15 mouse cellular contexts compared by ENCODE assay signal in the genomic region with DNA sequence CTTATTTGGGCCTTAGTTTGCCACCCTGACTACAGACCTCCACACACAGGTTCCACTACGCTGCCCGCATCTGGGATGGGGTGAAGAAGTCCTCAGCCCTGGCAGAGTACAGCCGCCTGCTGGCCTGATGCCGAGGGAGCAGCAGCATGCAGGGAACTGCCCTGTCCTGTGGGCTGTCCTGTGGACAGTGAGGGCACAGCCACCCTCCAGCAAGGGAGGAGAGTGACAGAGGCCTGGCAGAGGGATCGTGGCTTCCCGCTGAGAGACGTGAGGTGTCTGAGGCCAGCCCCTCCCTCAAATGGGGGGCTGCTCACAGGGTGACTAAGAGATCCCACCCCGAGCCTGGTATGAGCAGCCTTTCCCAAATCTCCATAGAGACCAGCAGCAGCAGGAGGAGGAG. TPM values are rescaled to one million over a fixed set of nuclear protein-coding genes. Genes with fewer than 3 reads are reported as not detected.
DNase-seq lines count a peak whose midpoint lies in the region; ATAC-seq and TF ChIP-seq lines count a peak whose summit lies in the region.
"Had no signal": no experiment of that assay in that cellular context is flagged by ENCODE, and none has a peak within 500 bp of the region (broad histone marks: within the 10 kb centered on the region; RNA-seq: fewer than 3 reads in every experiment).

No protein-coding gene starts in this region.

- H3K9me3 ChIP-seq in forebrain, postnatal 0 days (ENCODE audit: low read length): no peaks in the 10 kb centered on the region
- no peaks in the 10 kb centered on the region for H3K9me3 ChIP-seq in forebrain, embryonic 15.5 days
- H3K9me3 ChIP-seq in kidney, postnatal 0 days (replicated peaks; ENCODE audit: low read length): no peaks in the 10 kb centered on the region
- H3K9me3 ChIP-seq: heart, embryonic 10.5 days had no signal

- peaks cover 27% of the 10 kb centered on the region; the same call in 1 of the 2 replicates for H3K36me3 ChIP-seq in forebrain, postnatal 0 days (ENCODE audit: insufficient read depth)
- no peaks in the 10 kb centered on the region; the same call in none of the 2 replicates for H3K36me3 ChIP-seq in forebrain, embryonic 15.5 days
- peaks cover 20% of the 10 kb centered on the region; the same call in 1 of the 2 replicates for H3K36me3 ChIP-seq in kidney, postnatal 0 days (ENCODE audit: insufficient read depth, low read length)

- 76% methylated on average over 8 of the region's 8 CpGs for WGBS in forebrain, postnatal 0 days
- WGBS in forebrain, embryonic 15.5 days: 77% methylated on average over 8 of the region's 8 CpGs
- 75% methylated on average over 8 of the region's 8 CpGs for WGBS in kidney, postnatal 0 days

- 0 out of 2 replicates have a peak, but pooled peaks have one; percentile 12 for ATAC-seq in forebrain, postnatal 0 days
- ATAC-seq in forebrain, embryonic 15.5 days (replicated peaks): no peak
- no peak; the same call in 1 of the 2 replicates for ATAC-seq in kidney, postnatal 0 days (replicated peaks; ENCODE audit: low FRiP score, low read depth)

- H3K27me3 ChIP-seq in forebrain, postnatal 0 days (ENCODE audit: insufficient read depth, low read length): no peaks in the 10 kb centered on the region
- no peaks in the 10 kb centered on the region for H3K27me3 ChIP-seq in forebrain, embryonic 15.5 days
- H3K27me3 ChIP-seq in kidney, postnatal 0 days (ENCODE audit: insufficient read depth, low read length): no peaks in the 10 kb centered on the region

- H3K9ac ChIP-seq in forebrain, postnatal 0 days: no peak overlapping the region
- H3K9ac ChIP-seq in forebrain, embryonic 15.5 days (replicated peaks): no peak overlapping the region
- no peak overlapping the region for H3K9ac ChIP-seq in kidney, postnatal 0 days (ENCODE audit: low read depth, low read length)

- no peak overlapping the region for H3K4me2 ChIP-seq in forebrain, postnatal 0 days (ENCODE audit: low read depth)
- no peak overlapping the region for H3K4me2 ChIP-seq in forebrain, embryonic 15.5 days (replicated peaks)
- H3K4me2 ChIP-seq in kidney, postnatal 0 days (ENCODE audit: low read length): no peak overlapping the region

- no peaks in the 10 kb centered on the region for H3K4me1 ChIP-seq in forebrain, postnatal 0 days (ENCODE audit: insufficient read depth)
- H3K4me1 ChIP-seq in forebrain, embryonic 15.5 days: 0 out of 2 replicates have a peak, but pooled peaks cover 5% of the 10 kb centered on the region
- H3K4me1 ChIP-seq in kidney, postnatal 0 days (replicated peaks; ENCODE audit: insufficient read depth, low read length): no peaks in the 10 kb centered on the region

- H3K27ac ChIP-seq in forebrain, postnatal 0 days (ENCODE audit: low read depth, low read length): no peak overlapping the region
- no peak overlapping the region for H3K27ac ChIP-seq in forebrain, embryonic 15.5 days (replicated peaks)
- H3K27ac ChIP-seq in kidney, postnatal 0 days: no peak overlapping the region

- no peak for TF ChIP-seq CTCF in forebrain, postnatal 0 days (IDR thresholded peaks at IDR 0.05; ENCODE audit: low read depth)
- peak; percentile 2; the same call in 1 of the 2 replicates for TF ChIP-seq CTCF in kidney, postnatal 0 days (IDR thresholded peaks at IDR 0.05; ENCODE audit: low read depth)

- no peak overlapping the region for H3K4me3 ChIP-seq in forebrain, postnatal 0 days (ENCODE audit: low read depth, low read length)
- H3K4me3 ChIP-seq in forebrain, embryonic 15.5 days: no peak overlapping the region
- no peak overlapping the region for H3K4me3 ChIP-seq in kidney, postnatal 0 days (replicated peaks; ENCODE audit: low read depth, low read length)
- H3K4me3 ChIP-seq: heart, embryonic 10.5 days had no signal

- DNase-seq in forebrain, postnatal 0 days: no peak
- DNase-seq in thymus, postnatal 4 days: peak; percentile 8
- DNase-seq in thymus, postnatal 36 days: no peak
- no peak for DNase-seq in kidney, postnatal 0 days (ENCODE audit: low spot score)
- no peak for DNase-seq in gastrocnemius, postnatal 4 days (ENCODE audit: low spot score in 2 of 2)
- DNase-seq in layer of hippocampus, adult 9-10 months (ENCODE audit: low spot score): no peak
- DNase-seq in layer of hippocampus, postnatal 25 days (ENCODE audit: extremely low spot score in 1 of 2, low spot score in 1 of 2): no peak
- DNase-seq: right cerebral cortex, adult 18-20 months; thymus, postnatal 14 days had no signal

RNA-seq across cellular contexts. Expression of a gene that starts 22.8 kb away (rescaled TPM):
- total RNA-seq in forebrain, postnatal 0 days (2014; rRNA removed): 23.9 and 31.8 TPM in 2 replicates
- polyA plus RNA-seq in forebrain, postnatal 0 days (2015; fragmentation: Nextera tagmentation; extraction: Ambion mirVana): 25.2 and 28.5 TPM in 2 replicates
- polyA plus RNA-seq in forebrain, embryonic 15.5 days (2015; fragmentation: Nextera tagmentation; extraction: Ambion mirVana): 33.4 and 36.6 TPM in 2 replicates
- polyA plus RNA-seq in kidney, postnatal 0 days (2015; fragmentation: Nextera tagmentation; extraction: Ambion mirVana): 20.6 and 20.8 TPM in 2 replicates
- 10 to 100 TPM; 18.1 to 21.1 TPM for total RNA-seq in gastrocnemius, postnatal 4 days (2021)
- total RNA-seq in layer of hippocampus, postnatal 25 days (2021): 10 to 100 TPM; 32.9 to 37.9 TPM

RNA-seq across cellular contexts. Expression of a gene that starts 29.8 kb away (rescaled TPM):
- total RNA-seq in forebrain, postnatal 0 days (2014; rRNA removed): not detected in 2 replicates
- not detected in 2 replicates for polyA plus RNA-seq in forebrain, postnatal 0 days (2015; fragmentation: Nextera tagmentation; extraction: Ambion mirVana)
- not detected in 2 replicates for polyA plus RNA-seq in forebrain, embryonic 15.5 days (2015; fragmentation: Nextera tagmentation; extraction: Ambion mirVana)
- not detected in 2 replicates for polyA plus RNA-seq in kidney, postnatal 0 days (2015; fragmentation: Nextera tagmentation; extraction: Ambion mirVana)
- under 1 TPM; 0.26 to 0.52 TPM for total RNA-seq in gastrocnemius, postnatal 4 days (2021)
- not detected for total RNA-seq in layer of hippocampus, postnatal 25 days (2021)
- total RNA-seq: ES-E14; gastrocnemius, adult 18-20 months had no signal
- polyA plus RNA-seq: heart, embryonic 10.5 days; liver, embryonic 16.5 days; neural tube, embryonic 11.5 days had no signal

RNA-seq across cellular contexts. Expression of a gene that starts 40.0 kb away (rescaled TPM):
- total RNA-seq in forebrain, postnatal 0 days (2014; rRNA removed): 0.85 and 1.3 TPM in 2 replicates
- 1.2 and 1.3 TPM in 2 replicates for polyA plus RNA-seq in forebrain, postnatal 0 days (2015; fragmentation: Nextera tagmentation; extraction: Ambion mirVana)
- polyA plus RNA-seq in forebrain, embryonic 15.5 days (2015; fragmentation: Nextera tagmentation; extraction: Ambion mirVana): 1.3 and 1.6 TPM in 2 replicates
- polyA plus RNA-seq in kidney, postnatal 0 days (2015; fragmentation: Nextera tagmentation; extraction: Ambion mirVana): 11.5 and 15.9 TPM in 2 replicates
- 1 to 10 TPM; 2.5 to 3.7 TPM for total RNA-seq in gastrocnemius, postnatal 4 days (2021)
- 1 to 10 TPM in 1 of 2 experiments, under 1 TPM in 1; 0.40 to 1.0 TPM for total RNA-seq in layer of hippocampus, postnatal 25 days (2021)

RNA-seq across cellular contexts. Expression of a gene that starts 52.2 kb away (rescaled TPM):
- total RNA-seq in forebrain, postnatal 0 days (2014; rRNA removed): 1.2 and 1.5 TPM in 2 replicates
- 0.88 and 1.1 TPM in 2 replicates for polyA plus RNA-seq in forebrain, postnatal 0 days (2015; fragmentation: Nextera tagmentation; extraction: Ambion mirVana)
- 0.56 and 0.63 TPM in 2 replicates for polyA plus RNA-seq in forebrain, embryonic 15.5 days (2015; fragmentation: Nextera tagmentation; extraction: Ambion mirVana)
- 8.0 and 9.6 TPM in 2 replicates for polyA plus RNA-seq in kidney, postnatal 0 days (2015; fragmentation: Nextera tagmentation; extraction: Ambion mirVana)
- under 1 TPM; 0.61 to 0.93 TPM for total RNA-seq in gastrocnemius, postnatal 4 days (2021)
- under 1 TPM; 0.27 to 0.47 TPM for total RNA-seq in layer of hippocampus, postnatal 25 days (2021)

RNA-seq across cellular contexts. Expression of a gene that starts 59.6 kb away (rescaled TPM):
- 412 and 434 TPM in 2 replicates for total RNA-seq in forebrain, postnatal 0 days (2014; rRNA removed)
- polyA plus RNA-seq in forebrain, postnatal 0 days (2015; fragmentation: Nextera tagmentation; extraction: Ambion mirVana): 102 and 107 TPM in 2 replicates
- 70.1 and 76.4 TPM in 2 replicates for polyA plus RNA-seq in forebrain, embryonic 15.5 days (2015; fragmentation: Nextera tagmentation; extraction: Ambion mirVana)
- 7.1 and 8.2 TPM in 2 replicates for polyA plus RNA-seq in kidney, postnatal 0 days (2015; fragmentation: Nextera tagmentation; extraction: Ambion mirVana)
- 10 to 100 TPM; 18.6 to 21.3 TPM for total RNA-seq in gastrocnemius, postnatal 4 days (2021)
- total RNA-seq in layer of hippocampus, postnatal 25 days (2021): 100 to 1,000 TPM; 156 to 179 TPM
